Mouse (Mus musculus): ENCODE data around the gene Pbld1. TPM values are rescaled to one million over a fixed set of nuclear protein-coding genes. Genes with fewer than 3 reads are reported as not detected.

The Pbld1 gene
- 0.77 and 0.89 TPM in 2 replicates for polyA plus RNA-seq (2015; fragmentation: Nextera tagmentation; extraction: Ambion mirVana)

DNA sequence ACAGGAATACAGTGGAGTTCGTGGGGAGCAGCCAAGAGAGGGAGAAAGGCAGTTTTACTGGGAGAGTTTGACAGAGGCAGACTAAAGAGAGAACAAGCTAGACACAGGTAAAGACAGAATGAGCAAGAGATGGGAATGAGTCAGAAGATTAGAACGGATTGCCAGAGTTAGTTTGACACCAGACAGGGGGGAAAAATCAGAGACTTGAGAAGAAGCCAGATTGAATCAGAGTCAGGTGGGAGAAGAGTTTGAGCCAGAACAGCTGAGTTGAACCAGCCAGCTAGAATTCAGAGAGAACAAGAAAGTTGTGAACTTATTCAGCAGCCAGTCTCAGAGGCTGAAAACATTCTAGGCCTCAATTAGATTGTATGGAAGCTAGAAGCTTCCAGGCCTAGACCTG is at the start of gene Pbld1:
Gene Pbld1, plus strand, starts transcription at position 301 of the 400 bp plus-strand sequence.
- no peak within 1 kb of the TSS for H3K27ac ChIP-seq
- no peaks in the 10 kb centered on the region for H3K9me3 ChIP-seq
- no peak within 1 kb of the TSS for H3K9ac ChIP-seq
- ATAC-seq (ENCODE audit: borderline replicate concordance, extremely low read depth, low FRiP score, low TSS enrichment), result no peak
- H3K36me3 ChIP-seq, result no peaks in the 10 kb centered on the region
- H3K27me3 ChIP-seq, result no peaks in the 10 kb centered on the region
- H3K4me3 ChIP-seq, result no peak within 1 kb of the TSS
- H3K4me1 ChIP-seq, result no peaks in the 10 kb centered on the region
- WGBS, result 85% methylated on average over 2 of the region's 2 CpGs
- H3K4me2 ChIP-seq, result no peak within 1 kb of the TSS

DNA sequence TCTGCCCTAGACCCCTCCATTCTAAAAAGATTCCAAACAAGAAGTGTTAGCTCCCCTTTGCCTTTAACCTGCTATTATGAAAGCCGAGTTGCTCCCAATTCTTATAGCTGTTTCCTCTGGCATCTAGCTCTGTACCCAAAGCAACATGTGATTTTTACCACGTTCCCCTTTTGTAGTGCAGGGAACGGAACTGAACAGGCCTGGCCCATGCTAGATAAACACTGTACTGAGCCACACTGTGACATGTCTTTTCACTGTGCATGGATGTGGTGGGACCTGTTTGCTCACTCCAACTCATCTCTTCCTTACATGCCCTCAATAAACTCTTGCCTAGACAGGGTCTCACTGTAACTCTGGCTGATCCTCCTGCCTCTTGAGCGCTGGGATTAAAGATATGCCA is 49.7 kb upstream of the Pbld1 start:
- H3K36me3 ChIP-seq, result peaks cover 80% of the 10 kb centered on the region

DNA sequence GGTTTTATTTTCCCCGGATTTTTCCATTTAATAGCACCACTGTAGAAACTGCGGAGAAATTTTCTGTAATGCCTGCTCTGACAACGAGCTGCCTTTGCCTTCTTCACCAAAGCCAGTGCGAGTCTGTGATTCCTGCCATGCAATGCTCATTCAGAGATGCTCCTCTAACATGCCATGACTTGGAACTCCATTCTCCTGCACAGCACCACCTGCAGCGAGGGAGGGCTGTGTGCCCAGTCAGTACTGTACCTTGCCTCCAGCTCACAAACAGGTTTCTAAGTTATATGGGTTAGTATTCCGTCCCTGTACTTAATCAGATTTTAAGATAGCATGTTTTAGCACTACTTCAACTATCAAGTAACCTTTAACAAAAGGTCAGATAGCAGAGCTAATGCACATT is 48.4 kb upstream of the Pbld1 start:
- Histone ChIP-seq H3K27me3 (no peaks in the 10 kb centered on the region), H3K4me3 (no peak overlapping the region), H3K4me2 (no peak overlapping the region), H3K9me3 (no peaks in the 10 kb centered on the region), H3K9ac (no peak overlapping the region), H3K27ac (no peak overlapping the region), H3K4me1 (0 out of 2 replicates have a peak, but pooled peaks cover 3% of the 10 kb centered on the region), H3K36me3 (peaks cover 82% of the 10 kb centered on the region)
- 82% methylated on average over 6 of the region's 6 CpGs for WGBS
- no peak for ATAC-seq (ENCODE audit: borderline replicate concordance, extremely low read depth, low FRiP score, low TSS enrichment)

More for the DNA sequence above, 49.7 kb upstream of the Pbld1 start:
- WGBS, result 75% methylated on average over 4 of the region's 4 CpGs
- Histone ChIP-seq H3K4me1 (0 out of 2 replicates have a peak, but pooled peaks cover 3% of the 10 kb centered on the region), H3K27me3 (no peaks in the 10 kb centered on the region), H3K9me3 (no peaks in the 10 kb centered on the region), H3K4me2 (no peak overlapping the region), H3K4me3 (no peak overlapping the region), H3K27ac (no peak overlapping the region), H3K9ac (no peak overlapping the region)
- ATAC-seq (ENCODE audit: borderline replicate concordance, extremely low read depth, low FRiP score, low TSS enrichment), result no peak

DNA sequence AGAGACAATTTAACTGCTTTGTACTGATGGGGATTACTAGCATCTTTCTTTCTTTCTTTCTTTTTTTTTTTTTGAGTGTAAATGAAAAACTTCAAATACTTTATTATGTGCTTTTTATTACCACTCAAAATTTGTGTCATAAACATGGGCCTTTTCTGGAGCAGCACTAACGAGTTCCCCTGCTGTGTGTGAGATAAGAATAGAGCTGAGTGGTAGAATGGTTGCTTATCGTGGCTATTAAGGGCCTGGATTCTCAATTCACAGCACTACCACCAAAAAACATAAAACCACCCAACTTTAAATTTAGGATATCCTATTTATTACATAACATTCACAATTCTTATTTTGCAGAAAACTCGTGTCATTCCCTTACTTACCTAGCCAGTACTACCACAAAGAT is 46.5 kb upstream of the Pbld1 start:
- Histone ChIP-seq H3K36me3 (peaks cover 79% of the 10 kb centered on the region), H3K4me1 (no peaks in the 10 kb centered on the region), H3K4me3 (no peak overlapping the region), H3K9me3 (no peaks in the 10 kb centered on the region), H3K27ac (no peak overlapping the region), H3K4me2 (no peak overlapping the region), H3K27me3 (no peaks in the 10 kb centered on the region), H3K9ac (no peak overlapping the region)
- 75% methylated on average over 3 of the region's 3 CpGs for WGBS
- ATAC-seq (ENCODE audit: borderline replicate concordance, extremely low read depth, low FRiP score, low TSS enrichment), result no peak

DNA sequence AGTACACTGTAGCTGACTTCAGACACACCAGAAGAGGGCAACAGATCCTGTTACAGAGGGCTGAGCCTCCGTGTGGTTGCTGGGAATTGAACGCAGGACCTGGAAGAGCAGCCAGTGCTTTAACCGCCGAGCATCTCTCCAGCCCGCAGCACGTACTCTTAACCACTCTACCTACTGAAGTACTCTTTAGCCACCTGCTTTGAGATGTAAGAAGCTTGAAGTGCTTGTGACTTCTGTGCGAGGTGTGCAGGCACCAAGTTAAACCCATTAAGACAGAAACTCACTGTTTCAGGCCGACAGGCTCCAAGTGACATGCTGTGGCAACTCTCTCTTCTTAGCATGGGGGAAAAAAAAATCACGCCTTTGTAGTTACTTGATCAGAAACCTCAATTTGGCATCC is 45.8 kb upstream of the Pbld1 start:
- ATAC-seq (ENCODE audit: borderline replicate concordance, extremely low read depth, low FRiP score, low TSS enrichment), result peak; percentile 65; the same call in 1 of the 2 replicates
- 56% methylated on average over 9 of the region's 9 CpGs for WGBS
- Histone ChIP-seq H3K9me3 (no peaks in the 10 kb centered on the region), H3K4me1 (no peaks in the 10 kb centered on the region), H3K9ac (no peak overlapping the region), H3K4me3 (no peak overlapping the region), H3K27me3 (no peaks in the 10 kb centered on the region), H3K36me3 (peaks cover 79% of the 10 kb centered on the region), H3K27ac (no peak overlapping the region), H3K4me2 (no peak overlapping the region)

DNA sequence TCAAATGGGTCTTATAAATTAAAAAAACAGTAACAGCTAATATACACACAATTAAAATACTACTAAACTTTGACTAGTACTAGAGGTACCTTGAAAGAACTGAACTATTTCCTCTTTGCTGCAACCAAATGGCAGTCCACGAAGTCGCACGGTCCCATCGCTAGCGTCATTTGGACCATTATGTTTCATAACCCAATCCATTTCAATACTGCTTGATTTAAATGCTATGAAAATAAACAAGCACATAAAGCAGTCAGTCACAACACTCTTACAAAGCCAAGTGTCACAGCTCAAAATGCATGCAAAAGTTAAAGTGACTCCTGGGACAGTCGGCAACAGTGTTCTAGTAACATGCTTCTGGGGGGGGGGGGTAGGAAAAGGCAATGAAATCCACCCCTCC is 40.7 kb upstream of the Pbld1 start:
- ATAC-seq (ENCODE audit: borderline replicate concordance, extremely low read depth, low FRiP score, low TSS enrichment), result no peak
- Histone ChIP-seq H3K9ac (no peak overlapping the region), H3K36me3 (peaks cover 30% of the 10 kb centered on the region), H3K9me3 (no peaks in the 10 kb centered on the region), H3K4me1 (peaks cover 19% of the 10 kb centered on the region), H3K27ac (no peak overlapping the region), H3K27me3 (no peaks in the 10 kb centered on the region), H3K4me3 (no peak overlapping the region), H3K4me2 (no peak overlapping the region)
- 82% methylated on average over 6 of the region's 6 CpGs for WGBS

DNA sequence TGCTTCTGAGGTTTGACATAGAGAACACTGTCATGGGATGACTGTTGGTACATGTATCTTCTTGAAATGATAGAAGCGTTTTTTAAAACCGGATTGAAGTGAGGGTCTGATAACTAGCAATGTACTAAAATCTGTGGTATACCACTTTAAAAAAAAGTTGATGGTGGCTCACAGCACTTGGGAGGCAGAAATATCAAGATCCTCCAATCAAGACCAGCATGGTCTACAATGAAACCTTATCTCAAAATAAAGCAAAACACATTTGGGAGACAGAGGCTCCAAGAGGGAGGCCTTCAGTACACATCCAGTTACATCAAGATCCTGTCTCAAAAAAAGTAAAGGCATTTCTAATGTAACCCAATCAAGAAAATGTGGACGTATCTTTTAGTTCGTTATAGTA is 38.3 kb upstream of the Pbld1 start:
- H3K4me1 ChIP-seq, result peaks cover 30% of the 10 kb centered on the region
- H3K27ac ChIP-seq, result no peak overlapping the region
- no peaks in the 10 kb centered on the region for H3K9me3 ChIP-seq
- peak overlapping the region; percentile 99 for H3K9ac ChIP-seq
- no peak for ATAC-seq (ENCODE audit: borderline replicate concordance, extremely low read depth, low FRiP score, low TSS enrichment)
- H3K27me3 ChIP-seq, result no peaks in the 10 kb centered on the region
- peak overlapping the region; percentile 63 for H3K4me2 ChIP-seq
- 25% methylated on average over 4 of the region's 4 CpGs for WGBS
- H3K4me3 ChIP-seq, result peak overlapping the region; percentile 98
- H3K36me3 ChIP-seq, result peaks cover 10% of the 10 kb centered on the region; the same call in 1 of the 2 replicates

DNA sequence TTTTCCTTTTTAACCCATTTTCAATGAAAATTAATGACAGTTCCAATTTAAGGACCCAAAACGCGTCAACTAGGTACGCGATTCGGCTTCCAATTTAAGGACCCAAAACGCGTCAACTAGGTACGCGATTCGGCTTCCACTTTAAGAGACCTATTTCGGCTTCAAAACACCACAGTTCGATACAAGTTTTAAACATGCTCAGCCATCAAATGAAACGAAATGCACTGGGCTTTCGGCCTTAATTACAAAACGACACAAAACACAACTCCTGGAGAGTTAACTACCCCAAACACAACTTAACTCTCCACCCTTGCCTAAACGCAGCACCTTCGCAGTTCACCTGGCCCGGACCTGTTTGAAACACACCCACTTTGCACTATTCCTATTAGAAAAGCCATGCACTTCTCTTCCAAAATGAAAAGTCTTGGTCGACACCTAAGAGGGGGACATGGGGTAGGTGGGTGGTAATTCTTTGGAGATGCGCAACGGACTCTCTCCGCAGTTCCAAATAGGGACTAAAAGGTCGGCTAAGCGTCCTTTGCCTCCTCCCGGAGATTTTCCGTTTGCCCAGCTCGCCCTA is 37.3 kb upstream of the Pbld1 start:
- peak overlapping the region; percentile 98 for H3K4me3 ChIP-seq
- WGBS, result under 1% methylated on average over 27 of the region's 27 CpGs

DNA sequence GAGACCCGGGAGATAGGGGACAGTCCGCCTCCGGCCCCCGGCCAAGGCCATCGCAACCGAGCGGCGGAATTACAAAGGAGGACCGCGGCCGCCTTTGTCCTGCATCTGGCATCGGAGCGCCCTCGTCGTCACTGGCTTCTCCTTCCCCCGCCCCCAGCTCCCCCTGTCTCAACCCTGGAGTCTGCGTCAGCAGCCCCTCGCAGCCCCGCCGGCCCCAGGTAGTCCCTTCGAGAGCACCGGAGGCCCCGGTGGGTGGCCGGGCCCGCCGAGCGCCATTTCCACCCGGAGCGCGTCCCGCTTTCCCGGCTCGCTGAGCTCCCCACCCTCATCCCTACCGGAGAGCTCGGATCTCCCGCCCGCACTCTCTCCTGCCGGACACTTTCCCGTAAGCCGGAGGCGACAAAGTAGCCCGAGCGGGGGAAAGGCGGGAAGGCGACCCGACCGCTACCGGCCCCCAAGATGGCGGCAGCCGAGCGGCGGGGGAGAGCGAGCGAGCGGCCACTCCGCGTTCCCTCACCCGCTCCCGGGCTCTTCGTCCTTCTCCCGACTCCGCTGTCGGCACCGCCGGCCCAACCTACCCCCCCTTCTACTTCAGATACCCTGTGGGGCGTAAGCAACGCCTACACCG is 36.7 kb upstream of the Pbld1 start:
- ATAC-seq (ENCODE audit: borderline replicate concordance, extremely low read depth, low FRiP score, low TSS enrichment), result peak; percentile 19
- peak overlapping the region; percentile 63 for H3K4me2 ChIP-seq
- peaks cover 30% of the 10 kb centered on the region for H3K4me1 ChIP-seq
- peak overlapping the region; percentile 98 for H3K4me3 ChIP-seq
- peak overlapping the region; percentile 99 for H3K9ac ChIP-seq
- under 1% methylated on average over 68 of the region's 68 CpGs for WGBS
- no peaks in the 10 kb centered on the region for H3K36me3 ChIP-seq
- no peaks in the 10 kb centered on the region for H3K27me3 ChIP-seq
- peak overlapping the region; percentile 99 for H3K27ac ChIP-seq
- H3K9me3 ChIP-seq, result no peaks in the 10 kb centered on the region

More for the DNA sequence above, 37.3 kb upstream of the Pbld1 start:
- Histone ChIP-seq H3K36me3 (0 out of 2 replicates have a peak, but pooled peaks cover 4% of the 10 kb centered on the region), H3K9ac (peak overlapping the region; percentile 99), H3K9me3 (no peaks in the 10 kb centered on the region), H3K27me3 (no peaks in the 10 kb centered on the region), H3K27ac (peak overlapping the region; percentile 99), H3K4me2 (peak overlapping the region; percentile 63), H3K4me1 (peaks cover 30% of the 10 kb centered on the region)
- no peak for ATAC-seq (ENCODE audit: borderline replicate concordance, extremely low read depth, low FRiP score, low TSS enrichment)

DNA sequence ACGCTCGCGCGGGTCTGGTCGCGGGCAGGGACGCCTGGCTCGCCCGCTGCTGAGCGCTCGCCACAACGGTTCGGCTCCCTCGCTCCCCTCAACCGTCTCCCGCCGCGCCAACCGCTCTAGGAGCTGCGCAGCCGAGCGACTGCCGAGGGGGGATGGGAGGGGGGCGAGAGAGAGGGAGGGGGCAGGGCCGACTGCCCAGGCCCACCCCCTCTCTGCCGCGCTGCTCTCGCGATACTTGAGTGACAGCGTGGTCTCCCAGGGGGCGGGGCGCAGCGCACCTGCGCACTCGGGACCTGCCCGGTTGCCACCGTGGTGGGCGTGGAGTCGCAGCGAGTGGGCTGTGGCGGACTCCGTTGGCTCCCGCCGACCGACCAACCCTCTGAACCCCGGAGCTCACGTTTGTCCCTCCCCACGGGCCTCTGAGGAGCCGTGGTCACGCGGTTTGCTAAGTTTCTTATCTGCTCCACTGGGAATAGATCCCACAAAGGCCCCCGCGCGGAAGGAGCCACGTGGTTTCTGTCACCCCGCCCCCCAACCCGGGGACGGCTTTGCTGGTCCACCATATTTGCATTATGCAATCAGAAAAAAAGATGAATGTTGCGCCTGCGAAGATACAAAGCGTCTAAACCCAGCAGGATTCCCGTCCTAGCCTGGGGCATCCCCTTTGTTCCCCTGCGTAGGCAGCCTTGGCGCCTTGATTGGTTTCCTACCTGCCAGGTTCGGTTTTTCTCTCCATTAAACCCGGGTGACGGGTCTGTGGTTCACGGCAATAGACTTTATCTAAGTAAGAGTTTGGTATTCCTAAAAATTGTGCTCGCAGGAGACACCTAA is 36.0 kb upstream of the Pbld1 start, which contains the start of the genes Hnrnph3 and Pbld2:
Gene Hnrnph3, minus strand, starts transcription at position 469 of the 831 bp plus-strand sequence.
Gene Pbld2, plus strand, starts transcription at position 567 of the 831 bp plus-strand sequence.
- peak; percentile 95 for ATAC-seq (ENCODE audit: borderline replicate concordance, extremely low read depth, low FRiP score, low TSS enrichment)
- H3K27me3 ChIP-seq, result no peaks in the 10 kb centered on the region
- peak within 1 kb of the TSS; percentile 68 for H3K4me2 ChIP-seq
- peak within 1 kb of the TSS; percentile 98 for H3K4me3 ChIP-seq
- under 1% methylated on average over 69 of the region's 69 CpGs for WGBS
- peaks cover 30% of the 10 kb centered on the region for H3K4me1 ChIP-seq
- peak within 1 kb of the TSS; percentile 99 for H3K27ac ChIP-seq
- peak within 1 kb of the TSS; percentile 99 for H3K9ac ChIP-seq
- no peaks in the 10 kb centered on the region for H3K36me3 ChIP-seq
- no peaks in the 10 kb centered on the region for H3K9me3 ChIP-seq

DNA sequence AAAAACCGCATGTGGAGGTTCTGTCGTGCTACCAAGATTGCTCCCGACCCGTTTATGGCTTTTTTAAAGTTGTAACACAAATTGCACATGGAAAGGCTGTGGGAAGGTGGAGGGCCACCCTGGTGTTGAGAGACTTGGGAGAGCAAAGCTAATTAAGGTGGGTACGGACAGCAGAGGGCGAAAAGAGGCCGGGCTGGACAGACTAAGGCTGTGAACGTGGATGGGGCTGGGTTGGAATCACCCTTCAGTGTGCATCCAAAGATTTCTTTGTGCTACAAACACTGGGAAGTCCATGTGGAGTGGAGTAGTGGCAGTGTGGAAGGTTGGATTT is 35.4 kb upstream of the Pbld1 start:
- Histone ChIP-seq H3K9me3 (no peaks in the 10 kb centered on the region), H3K4me2 (peak overlapping the region; percentile 68), H3K4me1 (peaks cover 30% of the 10 kb centered on the region), H3K27ac (peak overlapping the region; percentile 99), H3K27me3 (no peaks in the 10 kb centered on the region), H3K36me3 (no peaks in the 10 kb centered on the region), H3K9ac (peak overlapping the region; percentile 71), H3K4me3 (peak overlapping the region; percentile 98)
- under 1% methylated on average over 8 of the region's 8 CpGs for WGBS
- ATAC-seq (ENCODE audit: borderline replicate concordance, extremely low read depth, low FRiP score, low TSS enrichment), result peak; percentile 58

All from lung, embryonic 15.5 days (tissue).